Mouse (Mus musculus) liver, embryonic 15.5 days (tissue): ENCODE measurements around the gene Slc45a2. TPM values are rescaled to one million over a fixed set of nuclear protein-coding genes. Genes with fewer than 3 reads are reported as not detected.
A peak's percentile ranks its signal among the peaks of the same experiment; 100 is the strongest.

Source experiments
- ATAC-seq: fragments of 200-750 bp; cut with Nextera tagmentation; 2 replicates; pipeline ENCODE4 v1.8.0; 2017; ENCODE audit warnings: moderate number of reproducible peaks, mild to moderate bottlenecking, moderate library complexity; ENCODE audit not compliant: insufficient read depth
- H3K27ac ChIP-seq: fragments of 300-500 bp; sonication (generic); replicated peaks from 2 replicates; pipeline ENCODE4 v1.5.1; 2015; ENCODE audit warnings: mild to moderate bottlenecking, inconsistent platforms
- H3K27me3 ChIP-seq: fragments of 300-500 bp; sonication (generic); 2 replicates; pipeline ENCODE4 v1.6.1; 2015; ENCODE audit warnings: mild to moderate bottlenecking, inconsistent platforms
- H3K36me3 ChIP-seq: fragments of 300-500 bp; sonication (generic); replicated peaks from 2 replicates; pipeline ENCODE4 v1.6.1; 2015; ENCODE audit warnings: moderate library complexity, mild to moderate bottlenecking, inconsistent platforms
- H3K4me1 ChIP-seq: fragments of 300-500 bp; sonication (generic); replicated peaks from 2 replicates; pipeline ENCODE4 v1.6.1; 2015; ENCODE audit warnings: inconsistent platforms
- H3K4me2 ChIP-seq: fragments of 300-500 bp; sonication (generic); 2 replicates; pipeline ENCODE4 v1.6.1; 2015; ENCODE audit warnings: moderate library complexity, mild to moderate bottlenecking, inconsistent platforms
- H3K4me3 ChIP-seq: fragments of 300-500 bp; sonication (generic); replicated peaks from 2 replicates; pipeline ENCODE4 v1.5.1; 2015; ENCODE audit warnings: mild to moderate bottlenecking, inconsistent platforms
- H3K9ac ChIP-seq: fragments of 300-500 bp; sonication (generic); 2 replicates; pipeline ENCODE4 v1.6.1; 2015; ENCODE audit warnings: moderate library complexity, mild to moderate bottlenecking, inconsistent platforms
- H3K9me3 ChIP-seq: fragments of 300-500 bp; sonication (generic); replicated peaks from 2 replicates; pipeline ENCODE4 v1.6.1; 2016; ENCODE audit warnings: inconsistent platforms
- WGBS: fragments of 180-500 bp; shearing (Covaris S2); methylation state at CpG from one replicate; pipeline ENCODE4 v1.1.7; 2015; ENCODE audit warnings: mixed read lengths; ENCODE audit not compliant: insufficient replicate concordance; 5-methylcytosine and 5-hydroxymethylcytosine counted together
- polyA plus RNA-seq: library from polyadenylated mRNA; unstranded; fragments of >200 nt; fragmentation: Nextera tagmentation; extraction: Ambion mirVana; gene quantifications from 2 replicates; pipeline ENCODE4 v1.2.1, GENCODE M21; 2015

Slc45a2 gene
- polyA plus RNA-seq, 1 experiment from 2014 or later, result 0.02 TPM

DNA sequence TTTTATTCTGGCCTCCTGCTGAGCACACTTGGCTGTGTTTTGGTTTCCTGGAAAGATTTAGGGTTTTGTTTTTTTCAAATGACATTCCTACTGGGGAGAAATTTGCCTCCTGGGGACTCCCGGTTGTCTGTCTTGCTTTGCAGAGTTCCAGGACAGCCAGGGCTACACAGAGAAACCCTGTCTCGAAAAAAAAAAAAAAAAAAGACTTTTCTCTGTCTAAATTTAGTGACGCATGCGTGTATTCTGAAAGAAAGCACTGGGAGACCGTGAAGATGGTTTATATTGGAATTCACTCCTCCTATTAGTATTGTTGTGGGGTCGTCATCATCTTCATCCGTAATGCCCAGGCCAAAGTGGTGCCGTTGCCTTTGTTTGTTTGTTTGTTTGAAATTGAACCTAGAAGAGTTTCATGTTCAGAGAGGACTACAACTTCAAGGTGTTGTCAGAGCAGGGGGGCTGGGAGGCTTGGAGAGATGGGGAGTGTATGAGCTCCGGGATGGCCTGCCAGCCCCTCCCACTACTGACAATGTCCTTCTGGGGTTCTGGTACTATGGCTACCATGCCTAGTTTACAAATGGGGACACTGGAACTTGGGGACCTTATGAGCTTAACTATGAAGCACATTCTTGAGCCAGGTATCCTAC, 65.1 kb downstream of the Slc45a2 start:
- no peak overlapping the region for H3K9ac ChIP-seq
- 15% methylated on average over 9 of the region's 9 CpGs for WGBS

DNA sequence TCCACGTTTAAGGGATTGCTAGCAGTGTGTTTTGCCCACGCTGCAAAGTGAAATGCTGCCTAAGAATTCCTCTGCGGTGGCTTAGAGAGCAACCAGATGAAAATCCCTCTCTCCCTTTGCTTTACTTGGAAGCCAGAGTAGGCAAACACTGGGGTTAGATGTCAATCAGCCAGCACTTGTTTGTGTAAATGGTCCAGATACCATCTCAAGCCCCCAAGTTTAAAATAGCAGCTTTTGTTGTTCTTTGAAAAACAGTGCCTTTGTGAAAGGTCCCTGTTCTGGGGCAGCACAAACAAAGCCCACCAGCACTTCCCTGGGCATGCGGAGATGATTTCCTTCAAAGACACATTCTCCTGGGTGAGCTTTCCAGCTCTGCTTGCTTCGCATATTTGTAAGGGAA, 65.8 kb downstream of the Slc45a2 start:
- Histone ChIP-seq H3K9me3 (no peaks in the 10 kb centered on the region), H3K4me2 (peak overlapping the region; percentile 51), H3K27ac (no peak overlapping the region), H3K36me3 (no peaks in the 10 kb centered on the region), H3K27me3 (no peaks in the 10 kb centered on the region), H3K4me1 (no peaks in the 10 kb centered on the region), H3K4me3 (peak overlapping the region; percentile 17; the same call in 1 of the 2 replicates), H3K9ac (no peak overlapping the region)
- 21% methylated on average over 5 of the region's 5 CpGs for whole genome bisulfite sequencing
- ATAC-seq, result no peak

More for the DNA sequence above, 65.1 kb downstream of the Slc45a2 start:
- Histone ChIP-seq H3K4me3 (peak overlapping the region; percentile 17), H3K4me1 (no peaks in the 10 kb centered on the region), H3K9me3 (no peaks in the 10 kb centered on the region), H3K27me3 (no peaks in the 10 kb centered on the region), H3K4me2 (peak overlapping the region; percentile 51), H3K36me3 (no peaks in the 10 kb centered on the region), H3K27ac (no peak overlapping the region)
- no peak for ATAC-seq

DNA sequence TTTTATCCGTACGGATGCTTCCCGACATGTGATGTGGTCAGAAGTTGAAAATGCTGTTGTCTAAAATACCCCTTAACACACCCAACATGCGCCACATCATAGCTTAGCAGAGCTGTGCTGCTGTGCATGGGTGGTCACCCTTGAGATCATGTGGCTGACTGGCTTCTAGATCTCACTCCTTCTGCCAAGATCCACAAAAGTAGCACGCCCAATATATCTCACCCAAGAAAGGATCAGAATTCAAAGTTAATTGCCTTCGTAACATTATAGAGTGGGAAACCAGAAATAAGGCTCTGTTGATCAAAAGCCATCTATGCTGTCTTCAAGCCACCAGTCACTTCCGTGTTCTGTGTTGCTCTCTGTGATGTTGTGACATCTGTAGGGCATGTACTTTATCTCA, 67.4 kb downstream of the Slc45a2 start:
- ATAC-seq, result no peak
- Histone ChIP-seq H3K4me3 (no peak overlapping the region), H3K4me2 (no peak overlapping the region), H3K9ac (no peak overlapping the region), H3K27me3 (no peaks in the 10 kb centered on the region), H3K27ac (no peak overlapping the region), H3K4me1 (no peaks in the 10 kb centered on the region), H3K36me3 (no peaks in the 10 kb centered on the region), H3K9me3 (no peaks in the 10 kb centered on the region)
- WGBS, result 69% methylated on average over 7 of the region's 7 CpGs

DNA sequence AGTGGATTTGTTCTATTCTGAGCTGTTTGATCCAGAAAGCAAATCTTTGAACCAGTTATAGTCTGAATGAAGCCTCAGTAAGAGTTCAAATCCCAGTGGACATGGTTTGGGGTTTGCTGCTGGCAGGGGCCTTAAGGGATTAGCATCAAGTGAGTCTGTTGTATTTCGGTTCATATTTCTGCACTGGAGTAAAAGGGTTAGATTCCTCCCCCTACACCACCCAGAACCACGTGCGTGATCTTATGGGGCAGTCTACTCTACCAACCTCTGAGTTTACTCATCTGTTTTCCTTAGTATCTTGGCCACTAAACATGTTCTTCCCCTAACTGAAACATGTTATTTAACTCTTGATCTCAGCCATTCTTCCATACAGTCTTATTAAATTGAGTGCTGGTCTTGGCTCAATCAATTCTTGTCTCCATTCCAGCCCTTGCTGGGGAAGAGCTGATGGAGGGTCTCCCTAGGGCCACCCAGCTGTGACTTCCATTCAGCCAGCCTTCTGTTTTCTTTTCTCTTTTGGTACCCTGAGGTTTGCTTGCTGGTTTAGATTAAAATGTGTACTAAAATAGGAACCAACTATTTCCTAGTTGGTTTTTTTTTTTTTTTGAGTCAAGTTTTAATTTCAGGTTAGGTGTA, 75.3 kb downstream of the Slc45a2 start:
- Histone ChIP-seq H3K36me3 (no peaks in the 10 kb centered on the region), H3K27me3 (no peaks in the 10 kb centered on the region), H3K4me3 (no peak overlapping the region), H3K27ac (no peak overlapping the region), H3K9ac (no peak overlapping the region), H3K4me2 (no peak overlapping the region), H3K4me1 (no peaks in the 10 kb centered on the region), H3K9me3 (no peaks in the 10 kb centered on the region)
- 69% methylated on average over 3 of the region's 3 CpGs for WGBS
- ATAC-seq, result no peak

Other genes starting within 250 kb of the Slc45a2 start
- gene C1qtnf3, start 48.4 kb upstream of the Slc45a2 start, polyA plus RNA-seq, result 1.1 and 1.7 TPM in 2 replicates
- gene Amacr, start 19.0 kb upstream of the Slc45a2 start, polyA plus RNA-seq, result 19.1 and 26.1 TPM in 2 replicates
- gene Rxfp3, start 37.3 kb downstream of the Slc45a2 start, polyA plus RNA-seq, result 0.03 TPM in 1 of 2 replicates, not detected in the other
- 0.35 and 0.39 TPM in 2 replicates for gene Adamts12, start 64.1 kb downstream of the Slc45a2 start, polyA plus RNA-seq